Mouse (Mus musculus) hindbrain, postnatal 0 days (tissue): ENCODE measurements at regions not wholly inside any gene's neighbourhood (a gene's known extent, or its start where the extent isn't known, plus 50 kb on each side); places are given as distances from the start of the nearest gene placed in this dataset.

Experiments
- ATAC-seq: fragments of 200-750 bp; cut with Nextera tagmentation; 2 replicates; pipeline ENCODE4 v1.8.0; 2017; ENCODE audit warnings: mild to moderate bottlenecking, moderate TSS enrichment, moderate library complexity
- DNase-seq: peaks from one replicate; pipeline ENCODE4 v3.0.0-alpha.2; 2015; ENCODE audit warnings: low spot score
- H3K27ac ChIP-seq: fragments of 300-500 bp; sonication (generic); 2 replicates; pipeline ENCODE4 v1.5.1; 2014; ENCODE audit warnings: mild to moderate bottlenecking
- H3K27me3 ChIP-seq: fragments of 300-500 bp; sonication (generic); 2 replicates; pipeline ENCODE4 v1.6.1; 2014; ENCODE audit warnings: low read length, mixed read lengths; ENCODE audit not compliant: insufficient read depth
- H3K36me3 ChIP-seq: fragments of 300-500 bp; sonication (generic); 2 replicates; pipeline ENCODE4 v1.6.1; 2014; ENCODE audit warnings: low read length, mixed read lengths; ENCODE audit not compliant: insufficient read depth
- H3K4me1 ChIP-seq: fragments of 300-500 bp; sonication (generic); 2 replicates; pipeline ENCODE4 v1.6.1; 2014; ENCODE audit warnings: antibody characterized with exemption, low read length, mixed read lengths; ENCODE audit not compliant: insufficient read depth
- H3K4me2 ChIP-seq: fragments of 300-500 bp; sonication (generic); 2 replicates; pipeline ENCODE4 v1.6.1; 2014; ENCODE audit warnings: low read depth, mild to moderate bottlenecking, low read length, moderate library complexity, mixed read lengths
- H3K4me3 ChIP-seq: fragments of 300-500 bp; sonication (generic); 2 replicates; pipeline ENCODE4 v1.5.1; 2014; ENCODE audit warnings: low read length
- H3K9ac ChIP-seq: fragments of 300-500 bp; sonication (generic); replicated peaks from 2 replicates; pipeline ENCODE4 v1.6.1; 2014; ENCODE audit warnings: mild to moderate bottlenecking, low read length, moderate library complexity, mixed read lengths
- H3K9me3 ChIP-seq: fragments of 300-500 bp; sonication (generic); 2 replicates; pipeline ENCODE4 v1.6.1; 2016; ENCODE audit warnings: low read length, mixed read lengths
- CTCF ChIP-seq: IDR thresholded peaks from 2 replicates; pipeline ENCODE4 v1.5.1; 2016; ENCODE audit warnings: antibody characterized with exemption, control low read depth, low read depth
- WGBS: fragments of 180-500 bp; shearing (Covaris S2); extraction: QIAGEN DNeasy Blood & Tissue Kit; methylation state at CpG from one replicate; pipeline ENCODE4 v1.1.7; 2014; 5-methylcytosine and 5-hydroxymethylcytosine counted together

DNA sequence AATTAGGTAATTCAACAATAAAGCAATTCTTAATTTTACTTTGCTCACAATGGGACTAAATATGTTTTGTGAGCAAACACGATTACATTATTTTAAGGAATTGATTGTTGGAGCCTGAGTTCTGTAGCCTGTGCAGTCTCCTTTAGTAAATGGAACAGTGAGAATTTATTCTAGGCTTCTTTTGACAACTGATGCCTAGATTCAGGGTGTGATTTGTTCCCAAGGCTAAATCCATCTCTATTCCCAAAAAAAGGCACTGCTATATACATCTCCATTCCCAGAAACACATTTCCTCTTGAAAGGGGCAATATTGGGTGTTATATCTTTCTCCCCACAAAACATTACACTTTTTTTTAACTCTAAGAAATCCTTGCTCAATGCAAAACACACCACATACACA, 599.4 kb upstream of the Cdh8 start:
- Histone ChIP-seq H3K4me3 (no peak overlapping the region), H3K27me3 (no peaks in the 10 kb centered on the region), H3K9me3 (no peaks in the 10 kb centered on the region), H3K4me1 (no peaks in the 10 kb centered on the region), H3K36me3 (no peaks in the 10 kb centered on the region), H3K27ac (no peak overlapping the region), H3K4me2 (no peak overlapping the region), H3K9ac (no peak overlapping the region)
- TF ChIP-seq CTCF = no peak
- no peak for DNase-seq
- ATAC-seq = no peak
- WGBS = 80% methylated on average over 1 of the region's 1 CpGs

DNA sequence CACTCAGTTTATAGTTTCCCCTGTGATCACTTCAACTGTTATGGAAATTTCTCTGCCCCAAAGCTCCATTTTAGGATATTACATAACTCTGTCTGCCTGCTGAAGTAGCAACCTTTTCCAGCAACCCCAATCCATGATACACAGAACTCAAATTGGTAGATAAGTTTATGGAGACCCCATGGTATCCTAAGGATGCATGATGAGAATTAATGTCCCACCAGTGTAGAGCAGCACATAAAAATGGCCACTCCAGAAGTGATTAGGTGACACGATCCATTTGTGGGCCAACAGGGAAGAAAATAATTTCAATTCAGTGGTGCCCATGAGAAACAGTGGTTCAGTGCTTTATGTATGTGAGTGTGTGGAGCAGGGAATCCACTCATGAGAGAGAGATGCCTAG, 583.3 kb upstream of the Cdh8 start:
- Histone ChIP-seq H3K36me3 (no peaks in the 10 kb centered on the region), H3K27ac (no peak overlapping the region), H3K4me3 (no peak overlapping the region), H3K4me2 (no peak overlapping the region), H3K9me3 (no peaks in the 10 kb centered on the region), H3K27me3 (no peaks in the 10 kb centered on the region), H3K4me1 (no peaks in the 10 kb centered on the region), H3K9ac (no peak overlapping the region)
- WGBS = 80% methylated on average over 1 of the region's 1 CpGs
- ATAC-seq (no peak), DNase-seq (no peak)
- no peak for TF ChIP-seq CTCF

DNA sequence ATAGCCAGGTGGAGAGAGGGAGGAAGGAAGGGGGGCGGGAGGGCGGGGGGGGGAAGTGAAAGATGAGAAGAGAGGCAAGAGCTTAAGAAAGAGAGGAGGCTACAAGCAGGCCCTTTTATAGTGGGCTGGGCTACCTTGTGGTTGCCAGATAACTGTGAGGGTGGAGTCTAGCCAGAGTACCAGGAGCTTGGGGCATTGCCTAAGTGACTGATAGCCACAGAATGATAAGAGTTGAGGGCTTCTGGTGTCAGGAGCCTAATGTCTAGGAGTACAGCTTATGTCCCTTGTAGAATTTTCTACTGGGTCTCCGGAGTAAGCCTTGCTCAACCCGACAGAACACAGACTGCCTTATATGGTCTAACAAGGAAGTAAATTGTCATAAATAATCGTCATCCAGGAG, 567.4 kb upstream of the Cdh8 start:
- H3K4me3 ChIP-seq = no peak overlapping the region
- no peaks in the 10 kb centered on the region for H3K9me3 ChIP-seq
- ATAC-seq (no peak), DNase-seq (no peak)
- TF ChIP-seq CTCF = no peak
- no peaks in the 10 kb centered on the region for H3K36me3 ChIP-seq
- H3K27ac ChIP-seq = no peak overlapping the region
- no peaks in the 10 kb centered on the region for H3K27me3 ChIP-seq
- H3K4me2 ChIP-seq = no peak overlapping the region
- no peak overlapping the region for H3K9ac ChIP-seq
- no peaks in the 10 kb centered on the region for H3K4me1 ChIP-seq
- 77% methylated on average over 5 of the region's 5 CpGs for WGBS

DNA sequence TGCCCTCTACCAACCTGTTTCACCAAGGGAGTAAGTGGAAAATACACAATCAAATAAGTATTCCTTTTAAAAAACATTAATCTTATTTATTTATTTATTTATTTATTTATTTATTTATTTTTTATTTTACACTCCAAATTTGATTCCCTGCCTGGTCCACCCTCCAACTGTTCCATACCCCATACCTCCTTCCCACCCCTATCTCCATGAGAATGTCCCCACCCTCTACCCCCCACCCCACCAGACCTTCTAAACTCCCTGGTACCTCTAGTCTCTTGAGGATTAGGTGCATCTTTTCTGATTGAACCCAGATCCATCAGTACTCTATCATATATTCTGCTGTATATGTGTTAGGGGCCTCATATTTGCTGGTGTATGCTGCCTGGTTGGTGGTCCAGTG, 538.4 kb upstream of the Cdh8 start:
- no peak overlapping the region for H3K9ac ChIP-seq
- no peak overlapping the region for H3K27ac ChIP-seq
- ATAC-seq (no peak), DNase-seq (no peak)
- H3K9me3 ChIP-seq = no peaks in the 10 kb centered on the region
- H3K4me3 ChIP-seq = no peak overlapping the region
- H3K4me2 ChIP-seq = no peak overlapping the region
- H3K27me3 ChIP-seq = no peaks in the 10 kb centered on the region
- no peak for TF ChIP-seq CTCF
- H3K36me3 ChIP-seq = no peaks in the 10 kb centered on the region
- no peaks in the 10 kb centered on the region for H3K4me1 ChIP-seq

DNA sequence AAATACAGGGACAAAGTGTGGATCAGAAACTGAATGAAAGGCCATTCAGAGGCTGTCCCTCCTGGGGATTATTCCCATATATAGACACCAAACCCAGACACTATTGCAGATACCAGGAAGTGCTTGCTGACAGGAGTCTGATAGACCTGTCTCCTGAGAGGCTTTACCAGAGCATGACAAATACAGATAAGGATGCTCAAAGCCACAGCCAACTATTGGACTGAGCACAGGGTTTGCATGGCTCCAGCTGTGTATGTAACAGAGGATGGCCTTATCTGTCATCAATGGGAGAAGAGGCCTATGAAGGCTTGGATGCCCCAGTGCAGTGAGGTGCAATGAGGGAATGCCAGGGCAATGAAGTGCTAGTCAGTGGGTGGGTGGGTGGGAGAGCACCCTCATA, 537.6 kb upstream of the Cdh8 start:
- no peaks in the 10 kb centered on the region for H3K36me3 ChIP-seq
- H3K4me3 ChIP-seq = no peak overlapping the region
- no peak overlapping the region for H3K9ac ChIP-seq
- no peak overlapping the region for H3K27ac ChIP-seq
- no peaks in the 10 kb centered on the region for H3K4me1 ChIP-seq
- ATAC-seq = no peak
- TF ChIP-seq CTCF = no peak
- no peak for DNase-seq
- H3K9me3 ChIP-seq = no peaks in the 10 kb centered on the region
- H3K4me2 ChIP-seq = no peak overlapping the region
- no peaks in the 10 kb centered on the region for H3K27me3 ChIP-seq

DNA sequence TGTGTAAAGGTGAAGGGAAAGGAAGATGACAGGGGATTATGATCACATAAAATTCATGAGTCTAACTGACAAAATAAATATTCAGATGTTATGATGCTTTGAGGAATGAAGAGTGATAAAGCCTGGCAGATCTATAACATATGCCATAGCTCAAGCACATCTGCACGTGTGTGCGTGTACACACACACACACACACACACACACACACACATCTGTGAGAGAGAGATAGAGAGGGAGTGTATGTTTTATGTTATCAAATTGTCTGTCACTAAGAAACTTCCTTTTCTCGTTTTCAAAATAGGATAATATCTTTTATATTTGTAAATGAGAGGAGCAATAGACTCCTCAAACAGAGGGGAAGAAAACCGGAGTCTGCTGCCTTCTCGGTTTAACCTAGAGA, 516.9 kb upstream of the Cdh8 start:
- Histone ChIP-seq H3K27ac (no peak overlapping the region), H3K27me3 (no peaks in the 10 kb centered on the region), H3K4me1 (no peaks in the 10 kb centered on the region), H3K9me3 (no peaks in the 10 kb centered on the region), H3K36me3 (no peaks in the 10 kb centered on the region), H3K4me3 (no peak overlapping the region), H3K4me2 (no peak overlapping the region), H3K9ac (no peak overlapping the region)
- no peak for ATAC-seq
- TF ChIP-seq CTCF = no peak
- no peak for DNase-seq
- WGBS = 87% methylated on average over 5 of the region's 5 CpGs
